Comparison of ENCODE assay signal across 19 mouse cellular contexts in genomic region chr13:58201908-58202307, GRCm38 (mm10). TPM values are rescaled to one million over a fixed set of nuclear protein-coding genes. Genes with fewer than 3 reads are reported as not detected.
DNase-seq lines count a peak whose midpoint lies in the region; TF ChIP-seq lines count a peak whose summit lies in the region.
"Had no signal": no experiment of that assay in that cellular context is flagged by ENCODE, and none has a peak within 500 bp of the region (broad histone marks: within the 10 kb centered on the region; RNA-seq: fewer than 3 reads in every experiment).

No protein-coding gene starts in this region.

- H3K36me3 ChIP-seq in CH12.LX (replicated peaks in 1 of 2; ENCODE audit: control insufficient read depth in 1 of 2, insufficient read depth in 1 of 2, low read length in 1 of 2) = peaks cover 9 to 21% of the 10 kb centered on the region in 2 experiments
- no peaks in the 10 kb centered on the region for H3K36me3 ChIP-seq in splenic B cell, adult 2 months (ENCODE audit: control insufficient read depth, insufficient read depth, low read length, poor library complexity, severe bottlenecking)
- H3K36me3 ChIP-seq: embryonic facial prominence, embryonic 12.5 days had no signal

- H3K4me1 ChIP-seq in CH12.LX (ENCODE audit: control insufficient read depth in 1 of 2, insufficient read depth in 2 of 2) = peaks cover 29 to 98% of the 10 kb centered on the region in 2 experiments
- H3K4me1 ChIP-seq: forebrain, embryonic 13.5 days had no signal

- dilution Hi-C loops in CH12.LX (cut with MboI; ENCODE audit: extremely low pct_ligation_motif_present, extremely low pct_unique_long_range_greater_than_20kb, low sequenced_read_pairs) = no loop called here

- H3K79me2 ChIP-seq in CH12.LX (replicated peaks; ENCODE audit: control insufficient read depth, extremely low read depth, insufficient read depth, poor library complexity, severe bottlenecking) = peaks cover 86% of the 10 kb centered on the region

- no peaks in the 10 kb centered on the region for H3K9me3 ChIP-seq in CH12.LX (replicated peaks; ENCODE audit: low read length)
- H3K9me3 ChIP-seq: embryonic facial prominence, embryonic 10.5 days; embryonic facial prominence, embryonic 12.5 days; forebrain, embryonic 13.5 days; forebrain, embryonic 15.5 days had no signal

- H3K27ac ChIP-seq in CH12.LX (ENCODE audit: insufficient read depth, low read depth) = no peak overlapping the region; the same call in 1 of the 2 replicates
- H3K27ac ChIP-seq: embryonic facial prominence, embryonic 10.5 days; embryonic facial prominence, embryonic 12.5 days; forebrain, embryonic 13.5 days; forebrain, embryonic 15.5 days had no signal

- H3K4me3 ChIP-seq in CH12.LX (replicated peaks in 1 of 3; ENCODE audit: low read depth in 2 of 3, low read length in 2 of 3, poor library complexity in 1 of 3) = no peak overlapping the region
- H3K4me3 ChIP-seq: embryonic facial prominence, embryonic 10.5 days; embryonic facial prominence, embryonic 12.5 days; forebrain, embryonic 13.5 days; forebrain, embryonic 15.5 days had no signal

- peak; percentile 80 for TF ChIP-seq EP300 in CH12.LX (IDR thresholded peaks at IDR 0.05; ENCODE audit: low read length)

- DNase-seq in A20 (ENCODE audit: low read depth, low spot score) (peak; percentile 38), CH12.LX (ENCODE audit: extremely low read depth) (peak; percentile 69)
- DNase-seq in splenic B cell, adult 2 months (ENCODE audit: low read depth, low spot score) = peak; percentile 19
- DNase-seq in yolk sac, embryonic 10.5 days (ENCODE audit: low spot score) = no peak
- DNase-seq in thymus, postnatal 10 days (ENCODE audit: low spot score in 2 of 2) = no peak
- DNase-seq: adrenal gland, adult 8-10 months; adrenal gland, postnatal 14 days; adrenal gland, postnatal 36 days; B cell, adult 2 months; cerebellum, adult 11-12 months; cerebellum, adult 2 months; cerebellum, adult 9-10 months; cerebellum, postnatal 10 days; cerebellum, postnatal 25 days; forebrain, postnatal 0 days had no signal

- H3K9ac ChIP-seq in CH12.LX (ENCODE audit: insufficient read depth, low read depth) = no peak overlapping the region; the same call in 1 of the 2 replicates
- H3K9ac ChIP-seq: embryonic facial prominence, embryonic 12.5 days; forebrain, embryonic 13.5 days; forebrain, embryonic 15.5 days; forebrain, postnatal 0 days had no signal

- no peak for TF ChIP-seq RAD21 in CH12.LX (IDR thresholded peaks at IDR 0.05; ENCODE audit: low read depth, low read length)

- in situ Hi-C loops in CH12.LX (cut with MboI; ENCODE audit: low pct_ligation_motif_present, low pct_unique_long_range_greater_than_20kb, low sequenced_read_pairs) = no loop called here

- TF ChIP-seq POLR2A in CH12.LX (IDR thresholded peaks at IDR 0.05; ENCODE audit: low read depth, low read length) = no peak

- H3K27me3 ChIP-seq in CH12.LX (replicated peaks) = no peaks in the 10 kb centered on the region
- no peaks in the 10 kb centered on the region for H3K27me3 ChIP-seq in splenic B cell, adult 2 months (ENCODE audit: control insufficient read depth, insufficient read depth, low read length, poor library complexity, severe bottlenecking)
- H3K27me3 ChIP-seq: embryonic facial prominence, embryonic 12.5 days; forebrain, embryonic 13.5 days; forebrain, embryonic 15.5 days had no signal

- no peak for TF ChIP-seq CTCF in CH12.LX (conservative IDR thresholded peaks at IDR 0.05 in 1 of 2, IDR thresholded peaks at IDR 0.05 in 1 of 2; ENCODE audit: low read depth in 2 of 2, low read length in 2 of 2)

- H3K4me2 ChIP-seq in CH12.LX (ENCODE audit: insufficient read depth, low read depth, poor library complexity, severe bottlenecking) = peak overlapping the region; percentile 50; the same call in 1 of the 2 replicates
- H3K4me2 ChIP-seq: embryonic facial prominence, embryonic 12.5 days; forebrain, embryonic 13.5 days; forebrain, embryonic 15.5 days had no signal

TF ChIP-seq in CH12.LX, 34 proteins besides CTCF, POLR2A, EP300 and RAD21:
- TF ChIP-seq JUN (IDR thresholded peaks at IDR 0.05; ENCODE audit: insufficient read depth, low read depth, low read length) = peak; percentile 48; the same call in 1 of the 2 replicates
- TF ChIP-seq MEF2A (IDR thresholded peaks at IDR 0.05; ENCODE audit: borderline replicate concordance, low read depth, low read length) = peak; percentile 36; the same call in 1 of the 2 replicates
- no peak for TF ChIP-seq RCOR1 (conservative IDR thresholded peaks at IDR 0.05; ENCODE audit: low read depth, low read length)
- TF ChIP-seq USF1 (IDR thresholded peaks at IDR 0.05; ENCODE audit: low read depth, low read length) = no peak
- no peak for TF ChIP-seq SMC3 (IDR thresholded peaks at IDR 0.05; ENCODE audit: low read depth, low read length)
- TF ChIP-seq IRF4 (IDR thresholded peaks at IDR 0.05; ENCODE audit: low read depth, low read length) = peak; percentile 42; the same call in 1 of the 2 replicates
- peak; percentile 37; the same call in 1 of the 2 replicates for TF ChIP-seq JUND (conservative IDR thresholded peaks at IDR 0.05; ENCODE audit: low read depth, low read length)

RNA-seq across cellular contexts. Expression of gene Ubqln1, which starts 13.5 kb away (rescaled TPM):
- 58.5 and 76.3 TPM in 2 replicates for total RNA-seq in CH12.LX (2012; rRNA removed)
- 166 and 189 TPM in 2 replicates for total RNA-seq in CH12.LX (2014; rRNA removed)
- 119 and 130 TPM in 2 replicates for polyA plus RNA-seq in CH12.LX (2012; ENCODE audit: insufficient read length, low read depth)

RNA-seq across cellular contexts. Expression of gene Idnk, which starts 44.5 kb away (rescaled TPM):
- total RNA-seq in CH12.LX (2012; rRNA removed) (31.7 and 32.0 TPM in 2 replicates), CH12.LX (2014; rRNA removed) (24.2 and 25.5 TPM in 2 replicates)
- 45.0 and 47.1 TPM in 2 replicates for polyA plus RNA-seq in CH12.LX (2012; ENCODE audit: insufficient read length, low read depth)

Comparison
In these comparisons a context has a peak if more than half of its experiments do, and no peak if none do; other contexts are left out.
1. DNase-seq: peak in A20 (single experiment), CH12.LX (single experiment) and splenic B cell, adult 2 months (single experiment); none in yolk sac, embryonic 10.5 days (single experiment) and thymus, postnatal 10 days (0 of 2).